Mouse (Mus musculus) ES-E14 (cell line): ENCODE results near the gene Ropn1l.

Experiments used
- HCFC1 ChIP-seq: IDR thresholded peaks from 2 replicates; pipeline ENCODE4 v1.6.1; 2012; ENCODE audit warnings: low read length, inconsistent platforms, borderline replicate concordance; ENCODE audit not compliant: insufficient read depth
- MAFK ChIP-seq: IDR thresholded peaks from 2 replicates; pipeline ENCODE4 v1.6.1; 2014; ENCODE audit warnings: mild to moderate bottlenecking, low read depth, low read length, inconsistent platforms; ENCODE audit not compliant: insufficient read depth

- TF ChIP-seq HCFC1 (no peak), MAFK (no peak)
Observed at GRCm38 (mm10) chr15:31456381-31456780, 2.8 kb upstream of the Ropn1l start.
